Mouse (Mus musculus): Measurements from ENCODE around the gene Brsk1. TPM values are rescaled to one million over a fixed set of nuclear protein-coding genes. Genes with fewer than 3 reads are reported as not detected.

Gene Brsk1
- polyA plus RNA-seq, 1 experiment: 53.3 TPM

DNA sequence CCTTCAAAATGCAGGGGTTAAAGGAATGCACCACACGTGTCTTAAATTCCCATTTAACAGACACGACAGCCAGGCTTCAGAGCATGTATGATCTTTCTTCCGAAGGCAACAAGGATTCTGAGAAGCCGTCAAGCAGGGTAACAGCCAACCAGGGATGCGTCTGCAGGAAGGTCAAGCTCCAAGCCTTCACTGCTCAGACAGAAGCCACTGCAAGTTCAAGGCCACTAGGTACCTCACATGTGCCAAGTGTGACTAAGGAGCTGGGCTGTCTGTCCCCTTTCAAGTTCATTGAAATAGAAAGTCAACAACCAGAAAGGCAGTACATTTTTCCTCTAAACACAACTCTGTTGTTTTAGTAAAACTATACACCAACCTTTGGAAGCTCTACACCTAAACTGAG, 23.5 kb upstream of the Brsk1 start:
- no peaks in the 10 kb centered on the region for H3K27me3 ChIP-seq (ENCODE audit: control insufficient read depth, insufficient read depth, low read length)
- H3K36me3 ChIP-seq (ENCODE audit: control insufficient read depth, insufficient read depth, low read length): no peaks in the 10 kb centered on the region; the same call in 1 of the 2 replicates
- no peak overlapping the region for H3K4me3 ChIP-seq (ENCODE audit: control insufficient read depth, low read depth, low read length)
- H3K4me1 ChIP-seq (ENCODE audit: control insufficient read depth, insufficient read depth, low read length): no peaks in the 10 kb centered on the region; the same call in 1 of the 2 replicates
- TF ChIP-seq CTCF (IDR thresholded peaks at IDR 0.05; ENCODE audit: control insufficient read depth, insufficient read depth, insufficient replicate concordance, low read depth, low read length) (no peak), POLR2A (IDR thresholded peaks at IDR 0.05; ENCODE audit: control insufficient read depth, low read depth, low read length) (no peak)
- no peak overlapping the region for H3K27ac ChIP-seq (ENCODE audit: control insufficient read depth, insufficient read depth, low read depth, low read length)

DNA sequence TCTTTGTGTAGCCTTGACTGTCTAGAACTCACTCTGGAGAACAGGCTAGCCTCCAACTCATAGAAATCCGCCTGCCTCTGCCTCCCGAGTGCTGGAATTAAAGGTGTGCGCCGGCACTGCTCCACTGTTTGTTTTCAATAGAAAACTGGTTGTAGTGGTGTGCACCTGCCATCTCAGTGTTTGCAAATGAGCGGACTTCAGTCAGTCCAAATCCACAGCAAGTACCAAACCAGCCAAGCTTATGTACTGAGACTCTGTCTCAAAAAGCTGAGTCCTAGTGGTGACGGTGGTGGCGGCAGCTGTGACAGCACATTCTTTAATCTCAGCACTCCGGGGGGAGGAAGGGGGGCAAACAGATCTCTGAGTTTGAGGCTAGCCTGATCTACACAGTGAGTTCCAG, 21.9 kb upstream of the Brsk1 start:
- Histone ChIP-seq H3K36me3 (ENCODE audit: control insufficient read depth, insufficient read depth, low read length) (no peaks in the 10 kb centered on the region; the same call in 1 of the 2 replicates), H3K4me3 (ENCODE audit: control insufficient read depth, low read depth, low read length) (no peak overlapping the region), H3K27ac (ENCODE audit: control insufficient read depth, insufficient read depth, low read depth, low read length) (no peak overlapping the region), H3K27me3 (ENCODE audit: control insufficient read depth, insufficient read depth, low read length) (no peaks in the 10 kb centered on the region), H3K4me1 (ENCODE audit: control insufficient read depth, insufficient read depth, low read length) (no peaks in the 10 kb centered on the region; the same call in 1 of the 2 replicates)
- TF ChIP-seq POLR2A (IDR thresholded peaks at IDR 0.05; ENCODE audit: control insufficient read depth, low read depth, low read length) (no peak), CTCF (IDR thresholded peaks at IDR 0.05; ENCODE audit: control insufficient read depth, insufficient read depth, insufficient replicate concordance, low read depth, low read length) (no peak)

DNA sequence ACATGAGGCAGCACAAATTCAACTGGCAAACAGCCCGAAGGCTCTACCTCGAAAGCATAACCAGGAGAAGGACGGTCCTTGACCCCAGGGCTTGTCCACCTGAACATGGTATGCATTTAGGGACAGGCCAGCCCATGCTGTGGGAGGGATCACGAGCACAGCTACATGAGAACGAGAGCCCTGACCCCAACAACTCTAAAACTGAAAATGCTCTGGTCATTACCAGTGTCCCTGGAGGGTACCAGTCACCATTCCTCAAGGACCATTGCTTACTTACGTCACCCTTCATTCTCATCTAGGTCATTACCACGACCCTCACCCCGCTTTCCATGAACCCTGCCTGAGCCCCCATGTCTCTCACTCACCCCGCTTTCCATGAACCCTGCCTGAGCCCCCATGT, 21.2 kb upstream of the Brsk1 start:
- Histone ChIP-seq H3K27ac (ENCODE audit: control insufficient read depth, insufficient read depth, low read depth, low read length) (no peak overlapping the region), H3K4me1 (ENCODE audit: control insufficient read depth, insufficient read depth, low read length) (no peaks in the 10 kb centered on the region; the same call in 1 of the 2 replicates), H3K27me3 (ENCODE audit: control insufficient read depth, insufficient read depth, low read length) (no peaks in the 10 kb centered on the region), H3K36me3 (ENCODE audit: control insufficient read depth, insufficient read depth, low read length) (no peaks in the 10 kb centered on the region; the same call in 1 of the 2 replicates), H3K4me3 (ENCODE audit: control insufficient read depth, low read depth, low read length) (no peak overlapping the region)
- no peak for TF ChIP-seq POLR2A (IDR thresholded peaks at IDR 0.05; ENCODE audit: control insufficient read depth, low read depth, low read length)
- TF ChIP-seq CTCF (IDR thresholded peaks at IDR 0.05; ENCODE audit: control insufficient read depth, insufficient read depth, insufficient replicate concordance, low read depth, low read length): no peak

DNA sequence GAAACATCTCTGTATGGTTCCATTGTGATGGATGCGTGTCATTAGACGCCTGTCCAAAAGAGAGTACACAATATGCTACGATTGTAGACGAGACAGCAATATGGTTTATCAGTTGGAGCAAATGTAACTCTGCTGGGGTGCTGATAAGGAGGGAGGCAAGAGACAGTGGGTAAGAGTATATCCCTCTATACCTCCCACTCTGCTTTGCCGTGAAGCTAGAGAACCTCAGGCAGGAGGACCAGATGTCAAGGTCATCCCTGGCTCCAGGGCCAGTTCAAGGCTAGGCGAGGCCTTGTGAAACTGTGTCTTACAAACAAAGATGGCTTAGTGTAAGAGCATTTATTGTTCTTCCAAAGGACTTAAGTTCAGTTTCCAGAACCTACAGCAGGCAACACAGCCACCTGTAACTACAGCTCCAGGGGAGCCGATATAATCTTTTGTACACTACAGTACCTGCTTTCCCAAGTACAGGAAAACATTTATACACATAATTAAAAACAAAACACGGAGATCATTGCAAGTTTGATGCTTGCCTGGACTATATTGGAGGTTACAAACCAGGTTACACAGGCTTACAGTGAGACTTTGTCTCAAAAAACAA, 19.6 kb upstream of the Brsk1 start:
- Histone ChIP-seq H3K36me3 (ENCODE audit: control insufficient read depth, insufficient read depth, low read length) (no peaks in the 10 kb centered on the region; the same call in 1 of the 2 replicates), H3K27me3 (ENCODE audit: control insufficient read depth, insufficient read depth, low read length) (no peaks in the 10 kb centered on the region), H3K27ac (ENCODE audit: control insufficient read depth, insufficient read depth, low read depth, low read length) (no peak overlapping the region), H3K4me3 (ENCODE audit: control insufficient read depth, low read depth, low read length) (no peak overlapping the region), H3K4me1 (ENCODE audit: control insufficient read depth, insufficient read depth, low read length) (no peaks in the 10 kb centered on the region)
- TF ChIP-seq CTCF (IDR thresholded peaks at IDR 0.05; ENCODE audit: control insufficient read depth, insufficient read depth, insufficient replicate concordance, low read depth, low read length) (no peak), POLR2A (IDR thresholded peaks at IDR 0.05; ENCODE audit: control insufficient read depth, low read depth, low read length) (no peak)

DNA sequence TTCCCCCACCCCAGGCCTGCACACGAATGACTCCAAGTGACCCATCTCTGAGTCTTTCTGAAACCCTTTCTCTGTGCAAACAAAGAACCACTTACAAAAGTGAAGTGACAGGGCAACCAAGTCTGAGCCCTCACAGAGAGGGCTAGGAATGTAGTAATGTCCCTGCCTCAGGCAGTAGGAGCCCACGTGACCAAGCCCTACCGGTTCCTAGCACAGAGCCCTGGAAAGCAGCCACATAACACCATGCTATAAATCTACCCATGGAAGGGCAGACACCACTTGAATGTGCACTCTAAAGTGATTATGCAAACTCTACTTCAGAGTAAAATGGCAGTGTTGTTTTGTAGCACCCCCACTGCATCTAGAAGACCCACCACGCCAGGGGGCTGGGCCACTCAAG, 18.4 kb upstream of the Brsk1 start:
- H3K27ac ChIP-seq (ENCODE audit: control insufficient read depth, insufficient read depth, low read depth, low read length): no peak overlapping the region
- no peaks in the 10 kb centered on the region for H3K4me1 ChIP-seq (ENCODE audit: control insufficient read depth, insufficient read depth, low read length)
- H3K27me3 ChIP-seq (ENCODE audit: control insufficient read depth, insufficient read depth, low read length): no peaks in the 10 kb centered on the region
- no peak overlapping the region for H3K4me3 ChIP-seq (ENCODE audit: control insufficient read depth, low read depth, low read length)
- peaks cover 2% of the 10 kb centered on the region for H3K36me3 ChIP-seq (ENCODE audit: control insufficient read depth, insufficient read depth, low read length)
- TF ChIP-seq POLR2A (IDR thresholded peaks at IDR 0.05; ENCODE audit: control insufficient read depth, low read depth, low read length) (no peak), CTCF (IDR thresholded peaks at IDR 0.05; ENCODE audit: control insufficient read depth, insufficient read depth, insufficient replicate concordance, low read depth, low read length) (no peak)

DNA sequence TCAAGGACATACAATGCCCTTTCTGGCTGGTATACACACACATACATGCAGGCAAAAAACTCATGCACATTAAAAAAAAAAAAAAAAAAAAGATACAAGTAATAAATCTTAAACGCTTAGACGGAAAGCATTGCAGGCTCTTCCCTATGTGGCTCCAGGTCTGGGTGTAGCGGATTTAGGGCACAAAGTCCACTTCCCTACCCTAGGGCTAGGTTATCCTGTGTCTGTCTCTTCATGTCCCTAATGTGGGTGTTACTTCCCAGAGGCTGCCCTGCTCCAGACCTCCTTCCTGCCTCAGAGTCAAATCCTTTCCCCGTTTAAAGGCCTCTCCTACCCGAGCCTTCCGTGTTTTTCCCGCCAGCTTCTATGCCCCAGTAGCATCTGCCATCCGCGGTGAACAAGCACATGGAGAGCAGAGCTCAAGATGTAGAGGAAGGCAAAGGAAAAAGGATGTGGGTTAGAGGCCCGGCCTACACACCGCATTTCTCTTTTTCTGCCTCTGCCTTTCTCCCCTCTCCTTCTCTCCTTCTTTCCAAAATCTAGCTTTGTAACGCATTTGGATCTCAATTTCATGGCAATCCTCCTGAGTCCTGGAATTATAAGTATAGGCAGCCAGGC, 16.2 kb upstream of the Brsk1 start:
- no peak overlapping the region for H3K27ac ChIP-seq (ENCODE audit: control insufficient read depth, insufficient read depth, low read depth, low read length)
- H3K4me3 ChIP-seq (ENCODE audit: control insufficient read depth, low read depth, low read length): no peak overlapping the region
- no peak for TF ChIP-seq POLR2A (IDR thresholded peaks at IDR 0.05; ENCODE audit: control insufficient read depth, low read depth, low read length)
- TF ChIP-seq CTCF (IDR thresholded peaks at IDR 0.05; ENCODE audit: control insufficient read depth, insufficient read depth, insufficient replicate concordance, low read depth, low read length): no peak
- no peaks in the 10 kb centered on the region for H3K4me1 ChIP-seq (ENCODE audit: control insufficient read depth, insufficient read depth, low read length)
- no peaks in the 10 kb centered on the region for H3K27me3 ChIP-seq (ENCODE audit: control insufficient read depth, insufficient read depth, low read length)
- peaks cover 3% of the 10 kb centered on the region for H3K36me3 ChIP-seq (ENCODE audit: control insufficient read depth, insufficient read depth, low read length)

DNA sequence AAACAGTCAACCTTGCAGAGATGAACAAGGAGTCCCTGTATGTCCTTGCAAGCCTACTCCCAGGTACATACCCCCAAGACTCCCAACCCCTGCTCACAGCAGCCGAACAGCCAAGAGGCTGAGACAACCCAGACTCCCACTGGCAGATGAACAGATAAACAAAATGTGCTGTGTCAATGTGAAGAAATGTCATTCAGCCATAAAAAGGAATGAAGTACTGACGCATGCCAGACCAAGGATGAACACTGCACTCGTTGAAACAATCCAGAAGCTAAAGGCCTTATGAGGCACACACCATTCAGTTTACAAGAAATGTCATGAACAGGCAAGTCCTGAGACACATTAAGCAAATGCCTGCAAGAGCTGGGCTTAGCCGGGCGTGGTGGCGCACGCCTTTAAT, 15.2 kb upstream of the Brsk1 start:
- TF ChIP-seq CTCF (IDR thresholded peaks at IDR 0.05; ENCODE audit: control insufficient read depth, insufficient read depth, insufficient replicate concordance, low read depth, low read length) (no peak), POLR2A (IDR thresholded peaks at IDR 0.05; ENCODE audit: control insufficient read depth, low read depth, low read length) (no peak)
- H3K4me3 ChIP-seq (ENCODE audit: control insufficient read depth, low read depth, low read length): no peak overlapping the region

More for the DNA sequence above, 15.2 kb upstream of the Brsk1 start:
- Histone ChIP-seq H3K4me1 (ENCODE audit: control insufficient read depth, insufficient read depth, low read length) (no peaks in the 10 kb centered on the region), H3K36me3 (ENCODE audit: control insufficient read depth, insufficient read depth, low read length) (peaks cover 3% of the 10 kb centered on the region), H3K27me3 (ENCODE audit: control insufficient read depth, insufficient read depth, low read length) (no peaks in the 10 kb centered on the region), H3K27ac (ENCODE audit: control insufficient read depth, insufficient read depth, low read depth, low read length) (no peak overlapping the region)
